ENCODE assay signal across 8 mouse cellular contexts in the genomic region with DNA sequence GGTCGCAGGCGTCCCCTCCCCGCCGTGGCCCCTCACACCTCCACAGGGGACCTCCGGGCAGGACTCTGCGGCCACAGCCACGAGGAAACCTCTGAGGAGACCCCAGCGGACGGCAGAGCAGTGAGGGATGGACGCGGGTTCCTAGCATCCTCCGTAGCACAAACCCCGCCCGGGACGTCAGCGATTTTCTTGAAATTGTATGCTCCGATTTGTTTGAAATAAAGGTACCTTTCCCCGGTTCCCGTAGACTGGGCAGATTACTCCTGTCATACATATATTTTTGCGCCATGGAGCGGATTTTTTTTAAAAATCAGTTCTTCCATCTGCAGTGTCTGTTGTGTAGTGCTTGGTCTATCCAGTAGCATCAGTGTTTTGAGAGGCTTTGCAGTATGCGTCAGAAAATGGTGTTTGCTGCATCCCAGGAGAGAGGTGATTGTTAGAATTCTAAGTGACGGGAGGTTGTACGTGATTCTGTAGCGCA. TPM values are rescaled to one million over a fixed set of nuclear protein-coding genes. Genes with fewer than 3 reads are reported as not detected.
DNase-seq lines count a peak whose midpoint lies in the region; ATAC-seq and TF ChIP-seq lines count a peak whose summit lies in the region.

No protein-coding gene starts in this region.

- under 1% methylated on average over 25 of the region's 25 CpGs for WGBS in heart, embryonic 15.5 days
- under 1% methylated on average over 25 of the region's 25 CpGs for WGBS in hindbrain, postnatal 0 days
- WGBS in midbrain, embryonic 13.5 days, result 0% methylated on average over 24 of the region's 25 CpGs

- TF ChIP-seq CTCF in hindbrain, postnatal 0 days (IDR thresholded peaks at IDR 0.05; ENCODE audit: low read depth), result no peak

- H3K4me3 ChIP-seq in heart, embryonic 15.5 days, result peak overlapping the region; percentile 86
- peak overlapping the region; percentile 99 for H3K4me3 ChIP-seq in hindbrain, postnatal 0 days (ENCODE audit: low read length)
- peak overlapping the region; percentile 69 for H3K4me3 ChIP-seq in midbrain, embryonic 13.5 days (replicated peaks)

- H3K36me3 ChIP-seq in heart, embryonic 15.5 days, result peaks cover 9% of the 10 kb centered on the region
- H3K36me3 ChIP-seq in hindbrain, postnatal 0 days (ENCODE audit: insufficient read depth, low read length), result peaks cover 14% of the 10 kb centered on the region; the same call in 1 of the 2 replicates
- H3K36me3 ChIP-seq in midbrain, embryonic 13.5 days, result peaks cover 23% of the 10 kb centered on the region

- ATAC-seq in heart, embryonic 15.5 days (replicated peaks; ENCODE audit: insufficient number of reproducible peaks, insufficient read depth, low FRiP score, low read depth), result peak; percentile 76
- peak; percentile 43 for ATAC-seq in CD4-positive, CD25-positive, alpha-beta regulatory T cell, adult 4 months
- ATAC-seq in hindbrain, postnatal 0 days, result peak; percentile 87
- peak; percentile 89 for ATAC-seq in midbrain, embryonic 13.5 days

- H3K4me1 ChIP-seq in heart, embryonic 15.5 days (replicated peaks), result no peaks in the 10 kb centered on the region
- no peaks in the 10 kb centered on the region for H3K4me1 ChIP-seq in hindbrain, postnatal 0 days (ENCODE audit: insufficient read depth, low read length)
- H3K4me1 ChIP-seq in midbrain, embryonic 13.5 days (replicated peaks), result peaks cover 16% of the 10 kb centered on the region

- H3K27ac ChIP-seq in heart, embryonic 15.5 days, result peak overlapping the region; percentile 67
- peak overlapping the region; percentile 94 for H3K27ac ChIP-seq in hindbrain, postnatal 0 days
- peak overlapping the region; percentile 88 for H3K27ac ChIP-seq in midbrain, embryonic 13.5 days

- H3K9me3 ChIP-seq in heart, embryonic 15.5 days (replicated peaks), result no peaks in the 10 kb centered on the region
- H3K9me3 ChIP-seq in hindbrain, postnatal 0 days (ENCODE audit: low read length), result no peaks in the 10 kb centered on the region
- H3K9me3 ChIP-seq in midbrain, embryonic 13.5 days, result no peaks in the 10 kb centered on the region

- no peaks in the 10 kb centered on the region for H3K27me3 ChIP-seq in heart, embryonic 15.5 days
- H3K27me3 ChIP-seq in hindbrain, postnatal 0 days (ENCODE audit: insufficient read depth, low read length), result no peaks in the 10 kb centered on the region
- H3K27me3 ChIP-seq in midbrain, embryonic 13.5 days, result no peaks in the 10 kb centered on the region

- DNase-seq in heart, adult 9 months (ENCODE audit: low spot score in 2 of 2), result no peak
- DNase-seq in c-Kit-positive CD71-positive TER-119-positive erythroid progenitor cells, embryonic 14.5 days (ENCODE audit: low spot score), result peak; percentile 9
- peak; percentile 73 for DNase-seq in hindbrain, postnatal 0 days (ENCODE audit: low spot score)
- DNase-seq in adrenal gland, postnatal 4 days (ENCODE audit: low spot score in 2 of 2), result no peak
- DNase-seq in thymus, postnatal 14 days, result no peak

- peak overlapping the region; percentile 78 for H3K9ac ChIP-seq in heart, embryonic 15.5 days
- peak overlapping the region; percentile 99 for H3K9ac ChIP-seq in hindbrain, postnatal 0 days (replicated peaks; ENCODE audit: low read length)
- H3K9ac ChIP-seq in midbrain, embryonic 13.5 days (replicated peaks), result peak overlapping the region; percentile 83

- peak overlapping the region; percentile 64 for H3K4me2 ChIP-seq in heart, embryonic 15.5 days
- H3K4me2 ChIP-seq in hindbrain, postnatal 0 days (ENCODE audit: low read depth, low read length), result peak overlapping the region; percentile 67
- H3K4me2 ChIP-seq in midbrain, embryonic 13.5 days (replicated peaks), result peak overlapping the region; percentile 63

RNA-seq across cellular contexts. Expression of gene Cplane1, which starts 0.4 kb away (rescaled TPM):
- 4.2 and 4.8 TPM in 2 replicates for polyA plus RNA-seq in heart, embryonic 15.5 days (2015; fragmentation: Nextera tagmentation; extraction: Ambion mirVana)
- 10 to 100 TPM; 12.7 to 15.2 TPM for polyA plus RNA-seq in CD4-positive, CD25-positive, alpha-beta regulatory T cell, adult 4 months (2017; shearing (Covaris generic))
- total RNA-seq in hindbrain, postnatal 0 days (2014; rRNA removed), result 19.4 and 22.6 TPM in 2 replicates
- polyA plus RNA-seq in hindbrain, postnatal 0 days (2015; fragmentation: Nextera tagmentation; extraction: Ambion mirVana), result 13.4 and 14.6 TPM in 2 replicates
- 18.8 and 20.5 TPM in 2 replicates for polyA plus RNA-seq in midbrain, embryonic 13.5 days (2015; fragmentation: Nextera tagmentation; extraction: Ambion mirVana)
- 10 to 100 TPM; 14.6 to 19.4 TPM for total RNA-seq in adrenal gland, postnatal 4 days (2021)

Comparison
In these comparisons a context has a peak if more than half of its experiments do, and no peak if none do; other contexts are left out.
1. DNase-seq: peak in c-Kit-positive CD71-positive TER-119-positive erythroid progenitor cells, embryonic 14.5 days (single experiment) and hindbrain, postnatal 0 days (single experiment); none in heart, adult 9 months (0 of 2), adrenal gland, postnatal 4 days (0 of 2) and thymus, postnatal 14 days (single experiment).
2. Peak in every context shown above with its lines, with median percentiles within 50 percentile points of each other: ATAC-seq, H3K27ac ChIP-seq, H3K4me2 ChIP-seq, H3K4me3 ChIP-seq and H3K9ac ChIP-seq.